Mouse (Mus musculus) spleen, postnatal 36 days (tissue): ENCODE results near the gene Maml3.

Experiments used
- DNase-seq, 2 experiments: peaks; one replicate each; pipeline ENCODE4 v3.0.0; 2022; ENCODE audit warnings: low spot score in 2 of 2, mixed read lengths in 1 of 2

Maml3 gene

DNA sequence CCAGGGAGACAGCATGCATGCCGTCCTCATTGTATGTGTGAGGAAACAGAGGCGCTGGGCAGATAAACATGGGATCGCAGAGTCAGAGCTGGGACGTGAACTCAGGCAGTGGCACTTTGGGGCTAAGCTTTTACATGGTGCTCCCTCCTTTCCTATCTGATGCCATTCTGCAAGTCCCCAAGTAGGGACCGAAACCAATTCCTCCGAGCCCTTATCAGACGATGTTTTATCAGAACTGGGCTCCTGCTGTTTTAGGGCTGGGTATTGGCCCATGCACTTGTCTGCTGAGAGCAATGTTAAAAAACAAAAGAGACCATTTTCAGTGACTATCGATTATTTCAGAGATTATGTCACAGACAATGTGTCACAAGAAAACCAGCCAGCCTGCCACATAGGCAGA, 191.4 kb downstream of the Maml3 start:
- DNase-seq, result no peak

DNA sequence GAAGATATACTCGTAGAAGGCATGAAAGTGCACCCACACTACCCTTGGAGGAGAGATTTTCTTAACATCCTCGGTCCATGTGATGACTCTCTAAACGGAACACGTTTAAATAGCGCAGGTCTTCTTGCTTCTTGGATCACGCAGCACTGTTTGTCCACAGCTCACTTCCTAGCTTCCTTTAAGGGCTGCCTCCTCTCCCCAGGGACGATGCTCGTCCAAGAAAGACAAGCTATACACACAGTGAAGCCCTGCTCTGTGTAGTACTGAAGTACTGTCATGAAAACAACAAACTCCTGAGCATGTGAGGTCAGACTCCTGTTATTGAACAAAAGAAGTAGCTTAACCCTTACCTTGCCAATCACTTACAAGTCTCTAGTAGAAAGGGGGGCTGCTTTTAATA, 192.7 kb downstream of the Maml3 start:
- no peak for DNase-seq

DNA sequence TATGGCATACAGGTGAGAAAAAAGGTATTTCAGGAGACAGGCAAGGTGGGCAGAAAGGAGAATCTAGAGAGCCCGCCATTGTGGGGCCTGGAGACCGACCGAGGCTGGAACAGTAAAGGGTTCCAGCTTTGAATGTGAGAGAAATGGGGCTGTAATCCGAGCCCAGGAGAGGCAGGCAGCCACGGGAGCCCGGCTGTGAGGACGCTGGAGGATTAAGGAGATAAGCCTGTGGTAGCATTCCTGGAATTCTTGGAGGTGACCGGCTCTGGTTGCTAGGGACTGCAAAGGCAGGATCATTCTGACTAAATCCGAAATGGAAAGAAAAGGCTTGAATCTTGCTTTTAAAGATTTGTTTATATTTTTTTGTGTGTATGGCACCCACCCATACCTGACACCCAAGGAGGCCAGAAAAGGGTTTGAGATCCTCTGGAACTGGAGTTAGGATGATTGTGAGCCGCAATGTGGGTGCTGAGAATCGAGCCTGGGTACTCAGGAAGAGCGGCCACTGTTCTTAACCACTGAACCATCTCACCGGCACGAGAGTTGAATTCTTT, 196.4 kb downstream of the Maml3 start:
- no peak for DNase-seq

DNA sequence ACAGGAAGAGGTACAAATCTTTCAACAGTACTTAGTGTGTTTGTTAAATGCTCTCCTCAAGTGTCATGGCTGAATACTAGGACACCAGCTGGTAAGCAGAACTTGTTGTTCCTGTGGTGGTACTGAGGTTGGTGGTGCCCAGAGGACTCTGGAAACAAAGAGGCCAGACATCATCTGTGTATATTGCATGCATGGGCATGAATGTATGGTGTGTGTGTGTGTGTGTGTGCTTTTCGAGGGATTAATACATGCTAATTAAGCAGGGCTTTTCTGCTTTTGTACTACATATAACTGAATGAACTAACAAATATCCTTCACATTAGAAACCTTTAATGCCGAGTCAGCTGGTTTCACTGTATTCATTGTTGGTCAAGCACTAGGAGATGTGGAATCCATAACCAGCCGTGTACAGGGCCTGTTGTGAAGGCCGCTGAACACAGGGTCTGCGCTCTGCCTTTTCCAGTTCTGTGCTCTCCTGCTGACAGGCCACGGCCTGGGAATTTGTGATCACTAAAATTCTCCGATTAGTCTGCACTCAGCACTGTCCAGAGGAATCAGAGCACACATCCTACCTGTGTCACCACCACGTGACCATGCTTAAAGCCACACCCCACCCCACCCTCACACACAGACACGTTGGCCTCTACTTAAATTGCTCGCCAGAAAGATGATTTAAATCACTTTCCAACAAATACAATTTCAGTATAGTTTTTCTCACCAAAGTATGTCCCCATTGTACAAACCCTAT, 197.6 kb downstream of the Maml3 start:
- DNase-seq, result no peak

DNA sequence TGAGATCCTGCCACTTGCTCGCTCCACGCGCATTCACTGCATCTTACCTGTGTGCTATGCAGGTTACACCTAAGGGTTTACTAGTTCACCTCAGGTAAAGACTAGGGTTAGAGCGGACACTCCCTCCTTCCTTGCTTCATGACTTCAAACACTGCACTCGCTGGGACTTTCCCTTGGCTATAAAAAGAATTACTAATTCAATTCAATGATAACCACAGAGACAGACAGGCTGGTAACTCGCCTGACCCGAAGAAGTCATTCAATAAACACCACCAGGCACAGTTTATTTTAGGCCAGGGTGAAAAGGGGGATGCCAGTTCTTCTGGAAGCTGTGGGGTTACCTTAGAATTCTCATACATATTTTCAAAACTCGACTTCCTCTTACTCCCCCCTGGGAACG, 199.0 kb downstream of the Maml3 start:
- DNase-seq, result peak; percentile 6 to 43

DNA sequence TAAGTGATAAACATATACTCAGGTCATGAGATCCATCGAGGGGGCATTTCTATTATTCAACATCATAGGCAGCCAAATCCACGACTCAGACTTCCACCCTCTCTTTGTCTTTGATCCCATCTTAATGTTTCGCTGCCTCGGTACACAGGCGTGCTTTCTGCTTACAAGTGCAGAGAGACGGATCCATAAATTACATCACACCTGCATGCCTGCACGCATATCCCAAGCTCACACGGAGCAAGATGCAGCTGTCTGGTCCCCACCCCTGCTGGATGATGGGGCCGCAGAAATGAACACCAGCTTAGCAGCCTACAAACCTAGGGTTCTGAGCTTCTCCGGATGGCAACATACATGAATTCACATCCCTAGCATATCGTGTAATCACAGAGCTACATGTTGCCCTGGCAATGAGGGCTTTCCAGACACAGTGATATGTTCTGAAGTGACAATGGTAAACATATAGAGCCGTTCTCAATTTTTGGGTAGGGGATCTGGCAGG, 200.5 kb downstream of the Maml3 start:
- no peak for DNase-seq

DNA sequence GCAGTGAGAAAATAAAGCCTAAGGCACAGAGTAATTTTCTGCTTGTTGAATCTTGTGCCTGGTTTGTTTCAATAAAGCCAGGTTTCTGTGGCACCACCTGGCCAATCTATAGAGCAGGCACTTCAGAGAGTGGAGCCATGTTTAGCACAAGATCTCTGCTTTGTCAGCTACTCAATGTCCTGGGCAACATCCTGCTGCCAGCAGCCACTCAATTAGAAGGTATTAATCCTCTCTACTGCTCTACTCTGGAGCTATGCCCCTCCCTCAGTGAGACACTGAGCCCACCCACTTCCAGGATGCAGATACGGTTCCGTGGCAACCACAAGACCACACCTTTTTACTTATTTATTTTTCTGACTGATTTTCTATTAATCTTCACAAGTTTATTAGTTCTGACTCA, 203.7 kb downstream of the Maml3 start:
- no peak for DNase-seq

DNA sequence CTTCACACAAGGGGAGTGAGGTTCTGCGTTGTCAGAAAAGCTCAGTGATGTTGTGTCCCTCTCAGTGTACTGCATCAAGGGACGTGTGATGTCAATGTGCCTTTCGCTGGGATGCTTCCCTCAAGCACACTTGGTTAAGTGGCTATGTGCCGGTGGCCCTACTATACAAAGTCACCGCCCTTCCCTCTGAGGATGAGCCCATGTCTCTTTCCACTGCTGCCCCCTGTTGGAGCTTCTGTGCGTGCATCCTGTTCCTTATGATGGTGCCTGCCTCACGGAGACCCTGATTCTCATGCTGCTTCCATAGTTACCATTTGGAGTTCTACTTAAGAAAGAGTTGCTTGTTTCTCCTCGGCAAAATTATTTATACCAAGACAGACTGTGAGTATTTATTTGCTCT, 210.4 kb downstream of the Maml3 start:
- DNase-seq, result no peak

DNA sequence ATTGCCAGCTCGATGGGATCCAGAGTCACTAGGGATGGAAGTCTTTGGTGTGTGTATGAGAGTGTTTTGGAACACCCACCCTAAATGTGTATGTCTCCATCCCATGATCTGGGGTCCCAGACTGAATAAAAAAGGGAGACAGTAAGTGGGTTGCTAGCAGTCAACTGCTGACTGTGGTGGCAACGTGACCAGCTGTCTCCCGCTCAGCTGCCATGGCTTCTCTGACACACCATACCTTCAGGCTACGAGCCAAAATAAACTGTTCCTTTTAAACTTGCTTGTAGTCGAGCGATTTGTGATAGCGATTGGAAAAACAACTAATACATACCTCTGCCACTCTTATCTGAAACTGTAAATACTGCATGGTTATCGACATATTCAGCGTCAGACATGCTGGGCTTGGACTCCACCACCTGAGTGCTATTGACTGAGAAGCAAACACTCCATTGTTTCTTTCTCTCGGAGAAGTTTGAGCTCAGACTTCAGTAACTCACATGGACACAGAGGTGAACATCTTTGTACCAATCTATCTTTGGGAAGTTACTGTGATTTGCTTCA, 213.2 kb downstream of the Maml3 start:
- DNase-seq, result no peak

DNA sequence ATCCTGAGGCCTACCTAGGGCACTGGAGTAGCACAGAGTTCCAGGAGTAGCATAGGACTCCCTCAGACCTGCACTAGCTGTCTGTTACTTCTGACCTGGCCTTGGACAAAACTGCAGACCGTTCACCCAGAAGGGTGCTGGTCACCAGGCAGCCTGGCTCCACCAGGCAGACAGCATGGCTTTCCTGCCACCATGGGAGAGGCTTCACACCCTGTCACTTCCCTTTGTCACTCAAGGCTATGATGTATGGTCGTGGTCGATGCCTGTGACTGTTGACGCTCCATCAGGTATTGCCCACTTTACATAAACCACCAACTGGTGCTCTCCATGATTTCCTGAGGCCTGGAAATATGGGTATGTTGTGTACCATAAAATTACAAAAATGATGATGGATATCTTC, 214.7 kb downstream of the Maml3 start:
- DNase-seq, result no peak

DNA sequence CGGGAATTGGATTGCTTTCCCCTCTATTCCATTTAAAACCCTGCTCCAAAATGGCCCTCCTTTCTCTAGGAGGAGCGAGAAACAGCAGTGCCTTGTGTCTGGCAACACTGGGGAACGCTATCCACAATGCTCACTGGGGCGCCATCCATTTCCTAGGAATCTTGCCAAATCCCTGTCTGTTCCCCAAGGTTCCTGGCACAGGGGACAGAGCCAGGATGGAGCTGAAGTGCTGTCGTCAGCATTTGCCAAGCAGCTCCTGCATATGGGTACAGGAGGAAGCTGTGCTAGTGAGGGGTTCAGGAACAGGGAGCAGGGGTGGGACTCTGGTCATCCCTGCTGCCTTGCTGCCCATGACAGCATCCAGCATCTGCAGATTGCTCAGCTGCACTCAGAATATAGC, 215.1 kb downstream of the Maml3 start:
- DNase-seq, result no peak

DNA sequence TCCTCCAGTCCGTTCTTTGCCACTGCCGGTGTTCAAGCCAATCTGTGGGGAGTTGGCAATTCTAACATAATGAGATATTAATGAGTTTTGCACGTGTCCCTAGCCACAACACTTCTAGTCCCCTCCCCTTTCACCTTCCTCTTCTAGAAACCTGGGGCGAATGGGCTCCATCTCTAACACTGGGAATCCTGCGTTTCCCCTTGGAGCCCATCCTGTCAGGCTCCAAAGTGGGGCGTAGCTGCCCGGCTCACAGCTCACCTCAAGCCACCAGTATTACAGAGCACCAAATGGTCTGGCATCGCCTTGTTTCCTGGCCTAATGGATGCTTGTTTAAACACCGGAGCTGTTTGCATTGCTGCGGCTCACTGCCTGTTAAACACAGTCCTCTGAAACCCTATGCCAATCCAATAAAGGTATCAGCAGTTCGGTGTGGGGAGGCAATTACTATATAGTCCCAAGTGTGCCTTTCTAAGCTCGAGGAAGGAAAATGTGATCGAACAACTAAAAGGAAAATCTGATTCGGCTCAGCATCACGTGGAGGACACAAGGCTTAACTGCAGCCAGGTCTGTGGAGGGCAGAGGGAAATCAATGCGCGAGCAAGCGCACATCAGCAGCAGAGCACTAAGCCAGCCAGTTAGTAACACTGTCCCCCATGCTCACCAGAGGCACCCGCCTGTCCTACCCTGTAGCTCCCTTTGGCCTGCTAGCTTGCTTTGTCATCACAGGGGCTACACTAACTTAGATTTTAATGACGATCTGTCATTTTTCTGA, 216.0 kb downstream of the Maml3 start:
- no peak for DNase-seq

DNA sequence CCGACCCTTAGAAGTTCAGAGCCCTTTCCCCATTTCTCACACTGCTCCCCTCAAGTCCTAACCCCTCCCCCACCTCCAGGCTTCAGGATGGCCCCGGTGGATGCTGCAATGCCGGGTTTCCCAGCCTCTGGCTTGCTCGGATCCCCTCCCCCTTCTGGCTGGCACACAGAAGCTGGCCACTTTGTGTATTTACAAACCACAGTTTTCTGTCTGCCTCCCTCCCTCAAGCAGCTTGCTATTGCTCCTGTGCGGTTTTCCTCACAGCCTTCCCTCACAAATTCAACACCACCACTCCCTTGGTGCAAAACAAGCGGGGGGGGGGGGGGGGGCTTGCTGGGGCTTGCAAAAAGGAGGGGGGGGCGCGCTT, 216.6 kb downstream of the Maml3 start:
- DNase-seq, result no peak

DNA sequence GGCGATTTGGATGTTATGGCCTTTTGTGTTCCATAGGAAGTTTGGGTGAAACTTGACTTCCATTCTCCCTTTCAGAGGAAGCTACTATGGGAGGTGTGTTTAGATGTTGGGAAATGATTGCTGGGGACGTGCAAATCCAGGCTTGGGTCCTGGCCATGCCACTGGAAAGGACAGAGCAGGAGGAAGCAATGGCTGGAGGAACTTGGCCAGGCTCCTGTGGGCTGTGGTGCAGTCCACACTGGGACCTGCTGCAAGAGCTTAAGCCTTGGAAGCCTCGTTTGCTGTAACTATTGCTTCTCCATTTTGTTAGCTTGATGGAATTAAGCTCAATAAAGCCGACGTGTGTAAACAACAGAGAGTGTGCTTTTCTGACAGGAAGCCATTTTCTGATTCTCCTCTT, 219.0 kb downstream of the Maml3 start:
- DNase-seq, result no peak

DNA sequence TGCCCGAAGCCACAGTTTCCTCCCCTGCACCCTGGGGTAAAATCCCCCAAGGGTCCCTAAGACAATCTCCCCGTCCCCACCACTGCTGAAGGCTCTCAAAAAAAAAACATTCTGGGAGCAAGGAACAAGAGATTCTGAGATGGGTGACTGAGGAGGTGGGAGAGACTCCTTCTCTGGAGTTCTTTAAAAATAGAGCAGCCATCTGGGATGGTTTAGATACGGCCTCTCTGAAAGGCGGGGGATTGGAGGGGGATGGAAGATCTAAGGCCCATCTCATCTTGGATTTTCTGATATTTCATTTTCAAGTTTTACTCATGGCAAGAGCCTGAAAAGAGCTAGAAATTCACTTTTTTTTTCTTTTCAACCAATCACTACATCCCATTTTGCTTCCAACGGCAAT, 219.4 kb downstream of the Maml3 start:
- no peak for DNase-seq

DNA sequence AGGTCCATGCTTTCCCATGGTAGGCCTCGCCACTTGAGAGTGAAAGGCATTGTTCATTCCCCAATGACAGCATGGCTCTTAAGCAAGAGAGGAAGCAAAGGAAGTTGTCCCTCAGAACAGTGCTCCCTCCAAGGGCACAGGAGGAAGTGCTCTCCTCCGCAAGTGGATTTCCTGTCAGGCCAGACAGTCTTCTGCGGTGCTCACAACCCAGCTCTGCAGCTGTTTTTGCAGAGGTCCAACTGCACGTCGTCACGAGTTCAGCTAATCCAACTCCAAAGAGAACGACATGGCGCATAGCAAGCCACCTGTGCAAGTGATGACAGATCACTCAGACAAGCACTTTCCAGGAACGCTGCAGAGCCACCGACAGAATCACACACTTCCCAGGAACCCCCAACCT, 222.9 kb downstream of the Maml3 start:
- DNase-seq, result peak; percentile 29 to 31

DNA sequence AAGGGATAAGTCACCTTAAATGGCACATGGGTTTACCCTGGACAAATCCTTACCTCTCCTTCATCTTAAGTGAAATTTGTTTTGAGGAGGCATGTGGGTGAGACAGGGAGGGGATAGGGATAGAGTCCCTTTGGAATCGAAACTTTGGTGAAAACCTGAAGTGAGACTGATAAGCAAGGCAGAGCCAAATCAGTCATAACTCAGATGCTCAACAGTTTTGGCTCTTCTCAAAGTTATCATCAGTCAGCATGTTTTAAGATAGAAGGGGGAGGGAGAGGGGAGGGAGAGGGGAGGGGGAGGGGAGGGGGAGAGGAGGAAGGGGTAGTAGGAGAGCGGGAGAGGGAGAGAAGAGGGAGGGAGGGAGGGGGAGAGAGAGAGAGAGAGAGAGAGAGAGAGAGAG, 223.5 kb downstream of the Maml3 start:
- no peak for DNase-seq

DNA sequence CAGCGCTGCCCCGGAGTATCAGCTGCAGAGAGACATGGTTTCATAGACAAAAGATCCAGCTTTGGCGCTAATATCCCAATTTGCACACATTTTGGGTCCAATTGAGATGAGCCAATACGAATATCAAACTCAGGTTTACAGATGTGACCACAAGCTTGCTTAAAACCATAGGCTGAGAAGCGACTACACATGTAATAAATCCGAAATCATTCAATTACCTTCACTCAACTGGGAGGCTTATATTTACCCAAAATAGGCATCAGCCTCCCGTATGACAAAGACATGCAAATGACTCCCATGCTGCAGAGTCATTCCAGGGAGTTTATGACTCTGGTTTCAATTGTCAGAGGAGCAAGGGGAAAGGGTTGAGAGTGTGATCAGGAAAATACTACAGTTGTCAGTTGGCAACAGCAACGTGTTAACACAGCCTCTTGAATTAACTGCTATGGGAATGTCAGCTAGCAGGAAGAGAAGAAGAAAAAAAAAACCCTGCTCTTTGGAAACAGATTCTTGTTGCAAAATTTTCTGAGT, 224.3 kb downstream of the Maml3 start:
- no peak for DNase-seq

DNA sequence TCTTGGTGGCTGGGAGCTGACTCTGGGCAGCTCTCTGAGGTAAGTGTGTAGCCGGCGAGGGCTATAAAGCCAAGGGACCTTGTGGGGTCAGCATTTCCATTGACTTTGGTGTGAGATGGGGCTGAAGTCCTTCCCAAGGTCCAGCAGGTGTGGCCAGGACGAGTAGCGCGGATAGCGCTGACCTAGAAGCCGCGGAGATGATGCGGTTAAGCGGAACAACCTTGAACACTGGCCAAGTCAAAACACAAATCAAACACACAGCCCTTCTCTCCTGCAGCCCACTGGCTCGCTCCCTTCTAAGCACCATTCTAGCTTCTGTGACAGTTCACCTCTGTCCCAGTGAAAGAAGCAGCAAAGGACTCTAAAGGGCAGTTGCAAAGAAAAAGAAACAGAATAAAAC, 225.7 kb downstream of the Maml3 start:
- no peak for DNase-seq

DNA sequence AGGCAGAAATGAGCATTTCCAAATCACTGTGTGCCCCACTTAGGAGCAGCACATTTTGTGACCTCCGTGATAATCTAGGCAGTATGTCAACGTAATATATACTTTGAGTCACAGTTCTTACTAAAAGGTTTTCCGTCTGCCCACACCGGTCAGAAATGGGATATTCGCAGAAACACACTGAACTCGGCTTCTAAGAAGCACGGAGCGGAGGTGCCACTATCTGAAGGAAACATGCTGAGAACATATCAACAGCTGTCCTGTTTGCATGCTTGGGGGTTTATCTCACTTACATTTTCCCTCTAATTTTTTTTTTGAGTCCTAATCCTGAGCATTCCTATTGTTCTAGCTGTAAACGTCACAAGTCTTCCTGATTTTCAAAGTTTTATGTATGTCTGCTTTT, 226.3 kb downstream of the Maml3 start:
- no peak for DNase-seq

DNA sequence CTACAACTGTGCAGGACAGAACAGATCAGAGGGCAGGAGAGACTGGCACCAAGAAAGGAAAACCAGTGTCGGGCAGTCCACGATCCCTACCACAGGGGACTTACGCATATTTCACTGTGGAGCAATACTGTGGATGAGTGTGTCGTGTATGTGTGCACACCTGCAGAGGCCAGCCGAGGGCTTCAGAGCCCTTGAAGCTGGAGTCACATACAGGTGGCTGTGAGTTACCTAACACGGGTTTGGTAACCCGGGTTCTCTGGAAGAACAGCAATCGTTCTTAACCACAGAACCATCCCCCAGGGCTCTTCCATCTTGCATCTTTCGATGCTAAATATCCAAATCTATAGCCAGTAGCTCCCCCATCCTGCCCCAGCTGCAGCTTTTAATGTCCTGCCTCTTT, 228.1 kb downstream of the Maml3 start:
- DNase-seq, result no peak

DNA sequence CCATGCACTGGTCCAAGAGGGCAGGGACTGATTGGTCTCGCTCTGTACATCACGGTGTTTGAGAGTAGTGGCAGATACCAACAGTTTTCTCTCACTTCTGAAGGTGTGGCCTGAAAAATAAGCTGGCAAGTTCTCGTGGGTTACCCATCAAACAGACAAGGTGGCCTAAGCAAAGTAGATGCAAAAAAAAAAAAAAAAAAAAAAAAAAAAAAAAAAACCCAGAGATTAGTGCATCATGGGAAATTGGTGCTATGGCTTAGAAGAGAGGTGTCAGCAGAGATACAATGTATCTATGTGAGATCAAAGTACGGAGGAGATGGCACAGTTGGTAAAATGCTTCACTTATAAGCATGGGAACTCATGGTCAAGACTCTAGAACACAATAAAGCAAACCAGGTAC, 229.2 kb downstream of the Maml3 start:
- no peak for DNase-seq

DNA sequence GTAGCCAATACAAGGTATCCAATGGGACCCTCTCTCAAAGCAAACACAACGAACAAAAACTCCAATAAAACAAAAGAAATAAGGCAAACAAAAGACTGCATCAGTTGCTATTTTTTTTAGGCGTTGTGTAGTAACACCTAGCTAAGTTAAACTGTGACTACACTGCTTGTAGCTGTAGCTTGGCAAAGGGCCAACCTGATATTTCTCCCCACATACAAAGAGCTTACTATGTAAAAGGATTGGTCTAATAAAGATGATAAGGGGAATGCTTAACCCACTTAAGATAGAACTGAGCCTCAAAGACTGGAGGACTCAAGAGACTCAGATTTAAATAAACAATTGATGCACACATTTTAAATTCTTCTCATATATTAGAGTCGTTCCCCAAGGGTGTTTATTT, 230.6 kb downstream of the Maml3 start:
- DNase-seq, result no peak
